In genomic region chr11:118418442-118418833, GRCm38 (mm10) we compare ENCODE assay signal across 8 mouse cellular contexts. TPM values are rescaled to one million over a fixed set of nuclear protein-coding genes. Genes with fewer than 3 reads are reported as not detected.
DNase-seq lines count a peak whose midpoint lies in the region; ATAC-seq and TF ChIP-seq lines count a peak whose summit lies in the region.

No protein-coding gene starts in this region.

- DNase-seq in lung, adult 2 months: no peak
- no peak for DNase-seq in lung, adult 18-20 months
- no peak for DNase-seq in limb, embryonic 14.5 days (ENCODE audit: low spot score)
- no peak for DNase-seq in Muller cell, postnatal 12 days (ENCODE audit: inconsistent ontology term)
- DNase-seq in layer of hippocampus, postnatal 10 days (ENCODE audit: low spot score in 2 of 2): no peak
- no peak for DNase-seq in urinary bladder, adult 2 months (ENCODE audit: low spot score)

- no peak for ATAC-seq in limb, embryonic 14.5 days (ENCODE audit: low FRiP score, low read depth)

- H3K4me2 ChIP-seq in limb, embryonic 14.5 days (replicated peaks; ENCODE audit: low read depth, low read length, severe bottlenecking): peak overlapping the region; percentile 90

- H3K27me3 ChIP-seq in limb, embryonic 14.5 days (ENCODE audit: control insufficient read depth, insufficient read depth, low read length): no peaks in the 10 kb centered on the region

- H3K27ac ChIP-seq in embryonic fibroblast, embryonic 13.5 days (ENCODE audit: insufficient read depth, low read length): no peak overlapping the region
- H3K27ac ChIP-seq in limb, embryonic 14.5 days (replicated peaks; ENCODE audit: low read depth, low read length): peak overlapping the region; percentile 59; the same call in 1 of the 2 replicates
- peak overlapping the region; percentile 18; the same call in 1 of the 2 replicates for H3K27ac ChIP-seq in olfactory bulb, adult 2 months (ENCODE audit: insufficient read depth, low read depth, low read length)

- H3K9ac ChIP-seq in limb, embryonic 14.5 days (ENCODE audit: low read depth, low read length, severe bottlenecking): peak overlapping the region; percentile 92

- no peak for TF ChIP-seq CTCF in lung, adult 2 months (IDR thresholded peaks at IDR 0.05; ENCODE audit: insufficient read depth, low read length)
- no peak for TF ChIP-seq CTCF in embryonic fibroblast, embryonic 13.5 days (IDR thresholded peaks at IDR 0.05; ENCODE audit: borderline replicate concordance, insufficient read depth, low read length)
- no peak for TF ChIP-seq CTCF in olfactory bulb, adult 2 months (IDR thresholded peaks at IDR 0.05; ENCODE audit: insufficient read depth, low read depth, low read length)

- TF ChIP-seq POLR2A in lung, adult 2 months (IDR thresholded peaks at IDR 0.05; ENCODE audit: borderline replicate concordance, extremely low read depth, low read depth, low read length): no peak
- TF ChIP-seq POLR2A in embryonic fibroblast, embryonic 13.5 days (IDR thresholded peaks at IDR 0.05; ENCODE audit: low read depth, low read length): no peak
- TF ChIP-seq POLR2A in limb, embryonic 14.5 days (IDR thresholded peaks at IDR 0.05; ENCODE audit: borderline replicate concordance, extremely low read depth, insufficient read depth, insufficient read length): no peak
- TF ChIP-seq POLR2A in olfactory bulb, adult 2 months (IDR thresholded peaks at IDR 0.05; ENCODE audit: insufficient read depth, low read depth, low read length): no peak

- H3K9me3 ChIP-seq in limb, embryonic 14.5 days (ENCODE audit: control insufficient read depth, low read length): no peaks in the 10 kb centered on the region

- H3K36me3 ChIP-seq in limb, embryonic 14.5 days (ENCODE audit: control insufficient read depth, insufficient read depth, low read length): peaks cover 27% of the 10 kb centered on the region

- 2% methylated on average over 12 of the region's 12 CpGs for WGBS in lung, adult 2 months
- WGBS in limb, embryonic 14.5 days: 4% methylated on average over 12 of the region's 12 CpGs
- WGBS in olfactory bulb, adult 2 months: 1% methylated on average over 12 of the region's 12 CpGs

- peak overlapping the region; percentile 86 for H3K4me3 ChIP-seq in lung, adult 2 months (replicated peaks; ENCODE audit: extremely low read depth, low read depth, low read length)
- H3K4me3 ChIP-seq in embryonic fibroblast, embryonic 13.5 days (ENCODE audit: insufficient read depth, low read length): peak overlapping the region; percentile 92
- H3K4me3 ChIP-seq in limb, embryonic 14.5 days (replicated peaks; ENCODE audit: low read length): peak overlapping the region; percentile 91
- H3K4me3 ChIP-seq in olfactory bulb, adult 2 months (ENCODE audit: insufficient read depth, low read depth, low read length): peak overlapping the region; percentile 63

- peaks cover 23% of the 10 kb centered on the region for H3K4me1 ChIP-seq in lung, adult 2 months (ENCODE audit: control insufficient read depth, insufficient read depth, low read length)
- peaks cover 14% of the 10 kb centered on the region for H3K4me1 ChIP-seq in embryonic fibroblast, embryonic 13.5 days (ENCODE audit: control insufficient read depth, insufficient read depth, low read length)
- H3K4me1 ChIP-seq in limb, embryonic 14.5 days (ENCODE audit: control insufficient read depth, insufficient read depth, low read length): peaks cover 17% of the 10 kb centered on the region
- H3K4me1 ChIP-seq in olfactory bulb, adult 2 months (ENCODE audit: control insufficient read depth, insufficient read depth, low read length): peaks cover 37% of the 10 kb centered on the region

RNA-seq across cellular contexts. Expression of gene Cant1, which starts 0.4 kb away (rescaled TPM):
- polyA plus RNA-seq in lung, adult 2 months (2012; rRNA removed): 55.9 and 61.9 TPM in 2 replicates
- 28.2 and 29.9 TPM in 2 replicates for polyA plus RNA-seq in embryonic fibroblast, embryonic 13.5 days (2011; ENCODE audit: insufficient read length, low read depth, missing spikeins)
- 47.7 and 61.8 TPM in 2 replicates for polyA plus RNA-seq in limb, embryonic 14.5 days (2012; rRNA removed)
- 29.3 and 35.3 TPM in 2 replicates for polyA plus RNA-seq in limb, embryonic 14.5 days (2014; fragmentation: Nextera tagmentation; extraction: Ambion mirVana)
- polyA plus RNA-seq in olfactory bulb, adult 2 months (2012; ENCODE audit: insufficient read depth, insufficient read length, low replicate concordance, missing spikeins): not detected in 2 replicates
- 10 to 100 TPM; 37.9 to 39.6 TPM for total RNA-seq in layer of hippocampus, postnatal 10 days (2021)
- 38.2 and 41.2 TPM in 2 replicates for polyA plus RNA-seq in urinary bladder, adult 2 months (2012; rRNA removed)

RNA-seq across cellular contexts. Expression of gene C1qtnf1, which starts 9.6 kb away (rescaled TPM):
- polyA plus RNA-seq in lung, adult 2 months (2012; rRNA removed): 17.9 and 21.8 TPM in 2 replicates
- 20.1 and 23.0 TPM in 2 replicates for polyA plus RNA-seq in embryonic fibroblast, embryonic 13.5 days (2011; ENCODE audit: insufficient read length, low read depth, missing spikeins)
- 12.5 and 16.0 TPM in 2 replicates for polyA plus RNA-seq in limb, embryonic 14.5 days (2012; rRNA removed)
- polyA plus RNA-seq in limb, embryonic 14.5 days (2014; fragmentation: Nextera tagmentation; extraction: Ambion mirVana): 10.3 and 12.4 TPM in 2 replicates
- not detected in 2 replicates for polyA plus RNA-seq in olfactory bulb, adult 2 months (2012; ENCODE audit: insufficient read depth, insufficient read length, low replicate concordance, missing spikeins)
- 1 to 10 TPM; 4.2 to 4.9 TPM for total RNA-seq in layer of hippocampus, postnatal 10 days (2021)
- polyA plus RNA-seq in urinary bladder, adult 2 months (2012; rRNA removed): 31.7 and 38.1 TPM in 2 replicates

RNA-seq across cellular contexts. Expression of gene Lgals3bp, which starts 16.5 kb away (rescaled TPM):
- polyA plus RNA-seq in lung, adult 2 months (2012; rRNA removed): 259 and 311 TPM in 2 replicates
- polyA plus RNA-seq in embryonic fibroblast, embryonic 13.5 days (2011; ENCODE audit: insufficient read length, low read depth, missing spikeins): 116 and 144 TPM in 2 replicates
- 13.7 and 19.7 TPM in 2 replicates for polyA plus RNA-seq in limb, embryonic 14.5 days (2012; rRNA removed)
- polyA plus RNA-seq in limb, embryonic 14.5 days (2014; fragmentation: Nextera tagmentation; extraction: Ambion mirVana): 8.2 and 8.7 TPM in 2 replicates
- not detected in 2 replicates for polyA plus RNA-seq in olfactory bulb, adult 2 months (2012; ENCODE audit: insufficient read depth, insufficient read length, low replicate concordance, missing spikeins)
- 10 to 100 TPM in 1 of 2 experiments, 1 to 10 TPM in 1; 9.3 to 10.7 TPM for total RNA-seq in layer of hippocampus, postnatal 10 days (2021)
- polyA plus RNA-seq in urinary bladder, adult 2 months (2012; rRNA removed): 154 and 187 TPM in 2 replicates

RNA-seq across cellular contexts. Expression of gene Engase, which starts 58.2 kb away (rescaled TPM):
- 12.9 and 17.0 TPM in 2 replicates for polyA plus RNA-seq in lung, adult 2 months (2012; rRNA removed)
- polyA plus RNA-seq in embryonic fibroblast, embryonic 13.5 days (2011; ENCODE audit: insufficient read length, low read depth, missing spikeins): 2.7 and 3.5 TPM in 2 replicates
- polyA plus RNA-seq in limb, embryonic 14.5 days (2012; rRNA removed): 7.9 and 9.6 TPM in 2 replicates
- 4.5 and 7.9 TPM in 2 replicates for polyA plus RNA-seq in limb, embryonic 14.5 days (2014; fragmentation: Nextera tagmentation; extraction: Ambion mirVana)
- not detected in 2 replicates for polyA plus RNA-seq in olfactory bulb, adult 2 months (2012; ENCODE audit: insufficient read depth, insufficient read length, low replicate concordance, missing spikeins)
- 10 to 100 TPM; 14.0 to 14.4 TPM for total RNA-seq in layer of hippocampus, postnatal 10 days (2021)
- polyA plus RNA-seq in urinary bladder, adult 2 months (2012; rRNA removed): 14.0 and 15.4 TPM in 2 replicates

Comparison
In these comparisons a context has a peak if more than half of its experiments do, and no peak if none do; other contexts are left out.
1. RNA of gene C1qtnf1, which starts 9.6 kb away (polyA plus RNA-seq): 31.7 to 38.1 TPM in urinary bladder, adult 2 months, 20.1 to 23.0 TPM in embryonic fibroblast, embryonic 13.5 days, 17.9 to 21.8 TPM in lung, adult 2 months and 10.3 to 16.0 TPM in limb, embryonic 14.5 days; not detected in olfactory bulb, adult 2 months; every median in the first group is over 10 times any median in the second.
2. Peak in every context shown above with its lines, with median percentiles within 50 percentile points of each other: H3K4me3 ChIP-seq.